Mouse (Mus musculus) kidney, postnatal 0 days (tissue): ENCODE measurements at regions not wholly inside any gene's neighbourhood (a gene's known extent, or its start where the extent isn't known, plus 50 kb on each side); places are given as distances from the start of the nearest gene placed in this dataset.
A peak's percentile ranks its signal among the peaks of the same experiment; 100 is the strongest.
"Not testable (repeated sequence)": the region's sequence is repeated elsewhere in the genome, so short reads cannot be mapped to it uniquely, and the experiment has no call there.

ENCODE experiments used
- ATAC-seq: fragments of 200-750 bp; cut with Nextera tagmentation; replicated peaks from 2 replicates; pipeline ENCODE4 v1.8.0; 2017; ENCODE audit warnings: low read depth, moderate number of reproducible peaks, moderate TSS enrichment, moderate library complexity; ENCODE audit not compliant: low FRiP score
- DNase-seq: peaks from one replicate; pipeline ENCODE4 v3.0.0-alpha.2; 2016; ENCODE audit warnings: low spot score
- H3K27ac ChIP-seq: fragments of 300-500 bp; sonication (generic); 2 replicates; pipeline ENCODE4 v1.5.1; 2014; ENCODE audit warnings: mild to moderate bottlenecking
- H3K27me3 ChIP-seq: fragments of 300-500 bp; sonication (generic); 2 replicates; pipeline ENCODE4 v1.6.1; 2014; ENCODE audit warnings: low read length, mixed read lengths; ENCODE audit not compliant: insufficient read depth
- H3K36me3 ChIP-seq: fragments of 300-500 bp; sonication (generic); 2 replicates; pipeline ENCODE4 v1.6.1; 2014; ENCODE audit warnings: low read length, mixed read lengths; ENCODE audit not compliant: insufficient read depth
- H3K4me1 ChIP-seq: fragments of 300-500 bp; sonication (generic); replicated peaks from 2 replicates; pipeline ENCODE4 v1.6.1; 2014; ENCODE audit warnings: antibody characterized with exemption, low read length, mixed read lengths; ENCODE audit not compliant: insufficient read depth
- H3K4me2 ChIP-seq: fragments of 300-500 bp; sonication (generic); 2 replicates; pipeline ENCODE4 v1.6.1; 2014; ENCODE audit warnings: mild to moderate bottlenecking, low read length, moderate library complexity, mixed read lengths
- H3K4me3 ChIP-seq: fragments of 300-500 bp; sonication (generic); replicated peaks from 2 replicates; pipeline ENCODE4 v1.5.1; 2014; ENCODE audit warnings: low read depth, low read length
- H3K9ac ChIP-seq: fragments of 300-500 bp; sonication (generic); 2 replicates; pipeline ENCODE4 v1.6.1; 2014; ENCODE audit warnings: low read depth, low read length
- H3K9me3 ChIP-seq: fragments of 300-500 bp; sonication (generic); replicated peaks from 2 replicates; pipeline ENCODE4 v1.6.1; 2016; ENCODE audit warnings: low read length, inconsistent platforms, mixed read lengths
- CTCF ChIP-seq: IDR thresholded peaks from 2 replicates; pipeline ENCODE4 v1.5.1; 2016; ENCODE audit warnings: antibody characterized with exemption, low read depth, mild to moderate bottlenecking, moderate library complexity
- WGBS: fragments of 180-500 bp; shearing (Covaris S2); extraction: QIAGEN DNeasy Blood & Tissue Kit; methylation state at CpG from one replicate; pipeline ENCODE4 v1.1.7; 2014; 5-methylcytosine and 5-hydroxymethylcytosine counted together

GRCm38 (mm10) chr5:40441239-40441638 lies 686.0 kb upstream of the Hs3st1 start:
- 64% methylated on average over 7 of the region's 7 CpGs for WGBS
- H3K27ac ChIP-seq = no peak overlapping the region
- no peak for DNase-seq
- H3K4me2 ChIP-seq = no peak overlapping the region
- no peaks in the 10 kb centered on the region for H3K27me3 ChIP-seq
- no peak overlapping the region for H3K9ac ChIP-seq
- TF ChIP-seq CTCF = no peak
- H3K9me3 ChIP-seq = no peaks in the 10 kb centered on the region
- ATAC-seq = no peak
- H3K36me3 ChIP-seq = no peaks in the 10 kb centered on the region
- H3K4me3 ChIP-seq = no peak overlapping the region
- no peaks in the 10 kb centered on the region for H3K4me1 ChIP-seq

- no peaks in the 10 kb centered on the region for H3K27me3 ChIP-seq
- ATAC-seq (no peak), DNase-seq (no peak)
- no peak for TF ChIP-seq CTCF
- H3K4me2 ChIP-seq = no peak overlapping the region
- no peaks in the 10 kb centered on the region for H3K4me1 ChIP-seq
- no peak overlapping the region for H3K27ac ChIP-seq
- H3K4me3 ChIP-seq = no peak overlapping the region
- no peaks in the 10 kb centered on the region for H3K9me3 ChIP-seq
- H3K9ac ChIP-seq = no peak overlapping the region
- no peaks in the 10 kb centered on the region for H3K36me3 ChIP-seq
Measured at GRCm38 (mm10) chr5:40402721-40403120, 647.4 kb upstream of the Hs3st1 start.

GRCm38 (mm10) chr5:40394798-40395197 lies 639.5 kb upstream of the Hs3st1 start:
- no peak for ATAC-seq
- 65% methylated on average over 3 of the region's 3 CpGs for WGBS
- Histone ChIP-seq H3K27ac (no peak overlapping the region), H3K27me3 (no peaks in the 10 kb centered on the region), H3K9ac (no peak overlapping the region), H3K36me3 (no peaks in the 10 kb centered on the region), H3K4me1 (no peaks in the 10 kb centered on the region), H3K4me2 (no peak overlapping the region), H3K9me3 (no peaks in the 10 kb centered on the region), H3K4me3 (no peak overlapping the region)
- TF ChIP-seq CTCF = no peak
- no peak for DNase-seq

DNA sequence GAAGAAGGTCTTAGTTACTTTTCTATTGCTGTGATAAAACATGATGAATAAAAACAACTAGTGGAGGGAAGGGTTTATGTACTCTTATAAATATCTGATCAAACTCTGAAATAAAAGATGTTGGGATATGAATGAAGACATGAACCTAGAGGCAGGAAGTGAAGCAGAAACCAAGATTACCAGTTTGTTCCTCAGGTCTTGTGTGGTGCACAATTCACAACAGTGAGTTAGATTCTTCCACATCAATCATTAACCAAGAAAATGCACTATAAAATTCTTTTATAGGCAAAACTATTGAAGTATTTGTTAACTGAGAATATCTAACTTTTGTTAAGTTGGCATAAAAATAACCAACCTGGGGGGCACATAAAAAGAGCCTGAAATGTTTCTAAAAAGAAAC lies 634.3 kb upstream of the Hs3st1 start:
- Histone ChIP-seq H3K4me1 (no peaks in the 10 kb centered on the region), H3K27me3 (no peaks in the 10 kb centered on the region), H3K27ac (no peak overlapping the region), H3K9me3 (no peaks in the 10 kb centered on the region), H3K4me3 (no peak overlapping the region), H3K36me3 (no peaks in the 10 kb centered on the region), H3K4me2 (no peak overlapping the region), H3K9ac (no peak overlapping the region)
- no peak for ATAC-seq
- TF ChIP-seq CTCF = no peak
- DNase-seq = peak; percentile 1

GRCm38 (mm10) chr5:40366956-40367355 lies 611.7 kb upstream of the Hs3st1 start:
- no peak for TF ChIP-seq CTCF
- WGBS = 86% methylated on average over 1 of the region's 1 CpGs
- no peaks in the 10 kb centered on the region for H3K27me3 ChIP-seq
- no peak for ATAC-seq
- no peaks in the 10 kb centered on the region for H3K4me1 ChIP-seq
- no peaks in the 10 kb centered on the region for H3K9me3 ChIP-seq
- H3K4me2 ChIP-seq = no peak overlapping the region
- H3K36me3 ChIP-seq = no peaks in the 10 kb centered on the region
- H3K27ac ChIP-seq = no peak overlapping the region
- no peak for DNase-seq
- H3K9ac ChIP-seq = no peak overlapping the region
- H3K4me3 ChIP-seq = no peak overlapping the region

GRCm38 (mm10) chr5:40331237-40331636 lies 576.0 kb upstream of the Hs3st1 start:
- TF ChIP-seq CTCF = no peak
- no peak for DNase-seq
- Histone ChIP-seq H3K4me2 (no peak overlapping the region), H3K27ac (no peak overlapping the region), H3K36me3 (no peaks in the 10 kb centered on the region), H3K9me3 (no peaks in the 10 kb centered on the region), H3K27me3 (no peaks in the 10 kb centered on the region), H3K4me1 (no peaks in the 10 kb centered on the region), H3K9ac (no peak overlapping the region), H3K4me3 (no peak overlapping the region)
- no peak for ATAC-seq
- WGBS = 37% methylated on average over 1 of the region's 1 CpGs

GRCm38 (mm10) chr5:40308510-40308909 lies 553.2 kb upstream of the Hs3st1 start:
- Histone ChIP-seq H3K36me3 (no peaks in the 10 kb centered on the region), H3K27ac (no peak overlapping the region), H3K4me3 (no peak overlapping the region), H3K27me3 (no peaks in the 10 kb centered on the region), H3K4me1 (no peaks in the 10 kb centered on the region), H3K9me3 (no peaks in the 10 kb centered on the region), H3K9ac (no peak overlapping the region), H3K4me2 (no peak overlapping the region)
- 73% methylated on average over 5 of the region's 5 CpGs for WGBS
- no peak for TF ChIP-seq CTCF
- DNase-seq = no peak
- ATAC-seq = no peak

- not testable (repeated sequence) for DNase-seq, H3K4me2 ChIP-seq, ATAC-seq, H3K27me3 ChIP-seq, H3K9ac ChIP-seq, H3K36me3 ChIP-seq, H3K4me1 ChIP-seq, H3K27ac ChIP-seq, H3K4me3 ChIP-seq, H3K9me3 ChIP-seq
- WGBS = 82% methylated on average over 2 of the region's 2 CpGs
Measured at GRCm38 (mm10) chr5:40304777-40305176, 549.5 kb upstream of the Hs3st1 start.
